Mouse (Mus musculus): ENCODE data around the gene 4933409G03Rik. TPM values are rescaled to one million over a fixed set of nuclear protein-coding genes. Genes with fewer than 3 reads are reported as not detected.

Gene 4933409G03Rik
- not detected for total RNA-seq (2023)

GRCm38 (mm10) chr2:68582113-68582512, at the start of gene 4933409G03Rik:
4933409G03Rik (plus strand) TSS chr2:68582413.

GRCm38 (mm10) chr2:68656186-68656585, 74.0 kb downstream of the 4933409G03Rik start, which contains the start of gene 4932414N04Rik:
4932414N04Rik (plus strand) TSS chr2:68656486.

Other genes starting within 250 kb of the 4933409G03Rik start
- 10 to 100 TPM; 33.4 to 39.7 TPM for gene Stk39, start 110.1 kb upstream of the 4933409G03Rik start, total RNA-seq (2023)
- not detected for gene 4932414N04Rik, start 74.1 kb downstream of the 4933409G03Rik start, total RNA-seq (2023)